ENCODE assay signal across 9 mouse cellular contexts in the genomic region with DNA sequence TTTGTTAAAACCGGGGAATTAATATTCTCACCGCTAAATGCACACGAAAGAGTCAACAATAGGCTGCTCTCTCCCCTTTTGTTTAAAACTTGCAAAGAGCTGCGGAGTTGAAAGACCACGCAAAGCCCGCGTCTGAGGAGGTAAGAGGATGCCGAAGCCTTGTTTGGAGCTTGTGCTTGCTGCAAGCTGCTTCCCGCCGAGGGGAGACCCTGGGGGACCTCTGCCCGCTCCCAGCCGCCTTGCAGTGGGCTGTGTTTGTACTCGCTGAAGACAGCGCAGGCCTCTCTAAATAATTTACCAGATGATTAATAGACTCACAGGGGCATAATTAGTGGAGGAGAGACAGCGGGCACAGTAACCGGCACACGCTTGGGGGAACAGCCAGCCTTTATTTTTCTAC. TPM values are rescaled to one million over a fixed set of nuclear protein-coding genes. Genes with fewer than 3 reads are reported as not detected.
DNase-seq lines count a peak whose midpoint lies in the region; ATAC-seq lines count a peak whose summit lies in the region.
"Had no signal": no experiment of that assay in that cellular context is flagged by ENCODE, and none has a peak within 500 bp of the region (broad histone marks: within the 10 kb centered on the region; RNA-seq: fewer than 3 reads in every experiment).

No protein-coding gene starts in this region.

- WGBS in heart, embryonic 12.5 days = 2% methylated on average over 17 of the region's 17 CpGs
- under 1% methylated on average over 17 of the region's 17 CpGs for WGBS in hindbrain, embryonic 12.5 days
- WGBS in midbrain, embryonic 13.5 days = under 1% methylated on average over 17 of the region's 17 CpGs

- H3K27me3 ChIP-seq in heart, embryonic 12.5 days (replicated peaks) = peaks cover 71% of the 10 kb centered on the region
- H3K27me3 ChIP-seq in hindbrain, embryonic 12.5 days = peaks cover 67% of the 10 kb centered on the region
- H3K27me3 ChIP-seq in midbrain, embryonic 13.5 days = peaks cover 50% of the 10 kb centered on the region

- H3K9ac ChIP-seq in heart, embryonic 12.5 days = peak overlapping the region; percentile 41; the same call in 1 of the 2 replicates
- peak overlapping the region; percentile 58; the same call in 1 of the 2 replicates for H3K9ac ChIP-seq in hindbrain, embryonic 12.5 days
- peak overlapping the region; percentile 57 for H3K9ac ChIP-seq in midbrain, embryonic 13.5 days (replicated peaks)

- H3K36me3 ChIP-seq in heart, embryonic 12.5 days = no peaks in the 10 kb centered on the region
- no peaks in the 10 kb centered on the region for H3K36me3 ChIP-seq in hindbrain, embryonic 12.5 days
- no peaks in the 10 kb centered on the region for H3K36me3 ChIP-seq in midbrain, embryonic 13.5 days

- DNase-seq in heart, postnatal 10 days = no peak
- peak; percentile 18 for DNase-seq in ZHBTc4 (ENCODE audit: low read depth, low spot score)
- no peak for DNase-seq in cerebellum, adult 9-10 months

- peak overlapping the region; percentile 73 for H3K4me2 ChIP-seq in heart, embryonic 12.5 days
- H3K4me2 ChIP-seq in hindbrain, embryonic 12.5 days (replicated peaks) = peak overlapping the region; percentile 68
- H3K4me2 ChIP-seq in midbrain, embryonic 13.5 days (replicated peaks) = peak overlapping the region; percentile 65

- peak overlapping the region; percentile 40 for H3K4me3 ChIP-seq in heart, embryonic 12.5 days
- peak overlapping the region; percentile 33 for H3K4me3 ChIP-seq in hindbrain, embryonic 12.5 days
- peak overlapping the region; percentile 39 for H3K4me3 ChIP-seq in midbrain, embryonic 13.5 days (replicated peaks)

- intact Hi-C loops in heart, postnatal 10 days (cut with DNase I) = no loop called here

- no peak overlapping the region for H3K27ac ChIP-seq in heart, embryonic 12.5 days (ENCODE audit: poor library complexity, severe bottlenecking)
- H3K27ac ChIP-seq in hindbrain, embryonic 12.5 days = peak overlapping the region; percentile 23; the same call in 1 of the 2 replicates
- H3K27ac ChIP-seq in midbrain, embryonic 13.5 days = peak overlapping the region; percentile 44

- ATAC-seq in heart, embryonic 12.5 days (ENCODE audit: insufficient number of reproducible peaks, low FRiP score) = no peak
- no peak for ATAC-seq in hindbrain, embryonic 12.5 days (ENCODE audit: low FRiP score)
- 0 out of 2 replicates have a peak, but pooled peaks have one; percentile 41 for ATAC-seq in midbrain, embryonic 13.5 days
- ATAC-seq in megakaryocyte-erythroid progenitor cell, adult 5-6 weeks (replicated peaks; ENCODE audit: low FRiP score, low TSS enrichment, poor library complexity, severe bottlenecking) = no peak
- ATAC-seq in erythroblast, adult 5-6 weeks (replicated peaks; ENCODE audit: low FRiP score, poor library complexity, severe bottlenecking) = no peak

- peaks cover 15% of the 10 kb centered on the region for H3K4me1 ChIP-seq in heart, embryonic 12.5 days (replicated peaks)
- H3K4me1 ChIP-seq in hindbrain, embryonic 12.5 days = peaks cover 38% of the 10 kb centered on the region
- peaks cover 49% of the 10 kb centered on the region for H3K4me1 ChIP-seq in midbrain, embryonic 13.5 days (replicated peaks)

- H3K9me3 ChIP-seq in heart, embryonic 12.5 days (replicated peaks) = no peaks in the 10 kb centered on the region
- H3K9me3 ChIP-seq in hindbrain, embryonic 12.5 days (replicated peaks) = no peaks in the 10 kb centered on the region
- no peaks in the 10 kb centered on the region for H3K9me3 ChIP-seq in midbrain, embryonic 13.5 days

RNA-seq across cellular contexts. Expression of gene Ak8, which starts 51.2 kb away (rescaled TPM):
- 0.42 and 0.51 TPM in 2 replicates for polyA plus RNA-seq in heart, embryonic 12.5 days (2016; fragmentation: Nextera tagmentation; extraction: Ambion mirVana)
- total RNA-seq in heart, postnatal 10 days (2021) = not detected
- 1.2 and 1.4 TPM in 2 replicates for polyA plus RNA-seq in hindbrain, embryonic 12.5 days (2016; fragmentation: Nextera tagmentation; extraction: Ambion mirVana)
- 2.2 and 2.6 TPM in 2 replicates for polyA plus RNA-seq in midbrain, embryonic 13.5 days (2015; fragmentation: Nextera tagmentation; extraction: Ambion mirVana)
- total RNA-seq in megakaryocyte-erythroid progenitor cell, adult 5-6 weeks (2014; fragmentation: Nextera tagmentation) = 1.2 TPM in 1 of 2 replicates, not detected in the other
- total RNA-seq in megakaryocyte-erythroid progenitor cell, adult 5-6 weeks (2017) = not detected in 2 replicates
- not detected in 2 replicates for total RNA-seq in erythroblast, adult 5-6 weeks (2015; ENCODE audit: low replicate concordance)
- total RNA-seq in erythroblast, adult 5-6 weeks (2017; ENCODE audit: low replicate concordance) = not detected in 2 replicates
- total RNA-seq: liver, adult 2 months had no signal

RNA-seq across cellular contexts. Expression of gene Spaca9, which starts 51.7 kb away (rescaled TPM):
- 1.2 and 2.2 TPM in 2 replicates for polyA plus RNA-seq in heart, embryonic 12.5 days (2016; fragmentation: Nextera tagmentation; extraction: Ambion mirVana)
- not detected for total RNA-seq in heart, postnatal 10 days (2021)
- 2.1 and 3.8 TPM in 2 replicates for polyA plus RNA-seq in hindbrain, embryonic 12.5 days (2016; fragmentation: Nextera tagmentation; extraction: Ambion mirVana)
- 1.1 and 1.6 TPM in 2 replicates for polyA plus RNA-seq in midbrain, embryonic 13.5 days (2015; fragmentation: Nextera tagmentation; extraction: Ambion mirVana)
- total RNA-seq in megakaryocyte-erythroid progenitor cell, adult 5-6 weeks (2014; fragmentation: Nextera tagmentation) = 2.7 TPM in 1 of 2 replicates, not detected in the other
- not detected in 2 replicates for total RNA-seq in megakaryocyte-erythroid progenitor cell, adult 5-6 weeks (2017)
- not detected in 2 replicates for total RNA-seq in erythroblast, adult 5-6 weeks (2015; ENCODE audit: low replicate concordance)
- total RNA-seq in erythroblast, adult 5-6 weeks (2017; ENCODE audit: low replicate concordance) = 0.85 TPM in 1 of 2 replicates, not detected in the other
- total RNA-seq: liver, adult 2 months had no signal
